Mouse (Mus musculus) CH12.LX (cell line): Measurements from ENCODE around the gene Sh2b1.

Source experiments
- CTCF ChIP-seq, 2 experiments: IDR thresholded peaks in 1 of 2; conservative IDR thresholded peaks in 1 of 2; 2 replicates each; pipeline ENCODE4 v1.5.1; 2011 to 2012; ENCODE audit warnings: low read depth in 2 of 2, low read length in 2 of 2, improper control_type of control experiment in 1 of 2, inconsistent platforms in 1 of 2, mild to moderate bottlenecking in 1 of 2, moderate library complexity in 1 of 2
- EP300 ChIP-seq: IDR thresholded peaks from 2 replicates; pipeline ENCODE4 v1.6.1; 2011; ENCODE audit warnings: low read length, improper control_type of control experiment
- JUN ChIP-seq: IDR thresholded peaks from 2 replicates; pipeline ENCODE4 v1.6.1; 2011; ENCODE audit warnings: low read depth, mild to moderate bottlenecking, low read length, improper control_type of control experiment, moderate library complexity; ENCODE audit not compliant: insufficient read depth

DNA sequence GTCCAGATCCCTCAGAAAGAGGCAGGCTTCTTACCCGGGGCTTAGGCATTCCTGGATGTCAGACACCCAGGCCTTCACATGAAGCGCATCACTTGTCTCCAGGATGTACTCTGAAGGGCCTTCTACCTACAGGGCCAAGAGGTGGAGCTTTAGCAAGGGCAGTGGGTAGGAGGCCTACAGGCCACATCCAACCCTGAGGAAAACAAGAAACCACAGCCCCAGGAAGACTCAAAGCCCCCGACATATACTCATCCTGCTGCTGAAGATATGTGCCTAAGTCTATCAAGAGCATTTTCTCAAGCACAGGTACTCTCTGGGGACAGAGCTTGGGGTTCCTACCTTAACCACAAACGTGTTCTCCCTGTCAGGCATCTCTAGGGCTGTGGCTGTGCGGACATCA, 3.9 kb downstream of the Sh2b1 start:
- TF ChIP-seq EP300 (no peak), CTCF (conservative IDR thresholded peaks at IDR 0.05 in 1 of 2, IDR thresholded peaks at IDR 0.05 in 1 of 2; ENCODE audit: low read depth in 2 of 2, low read length in 2 of 2) (no peak), JUN (no peak)
